Mouse (Mus musculus) ovary, postnatal 14 days (tissue): Measurements from ENCODE around the gene Mcts2.
A peak's percentile ranks its signal among the peaks of the same experiment; 100 is the strongest.
"Not testable (repeated sequence)": the region's sequence is repeated elsewhere in the genome, so short reads cannot be mapped to it uniquely, and the experiment has no call there.

ENCODE experiments used
- DNase-seq: peaks from one replicate; pipeline ENCODE4 v3.0.0; 2022; ENCODE audit warnings: low spot score

Gene Mcts2

GRCm38 (mm10) chr2:152686806-152687267 is at the start of gene Mcts2:
TSS of gene Mcts2 (plus strand) at chr2:152687035.
- DNase-seq = peak; percentile 83

DNA sequence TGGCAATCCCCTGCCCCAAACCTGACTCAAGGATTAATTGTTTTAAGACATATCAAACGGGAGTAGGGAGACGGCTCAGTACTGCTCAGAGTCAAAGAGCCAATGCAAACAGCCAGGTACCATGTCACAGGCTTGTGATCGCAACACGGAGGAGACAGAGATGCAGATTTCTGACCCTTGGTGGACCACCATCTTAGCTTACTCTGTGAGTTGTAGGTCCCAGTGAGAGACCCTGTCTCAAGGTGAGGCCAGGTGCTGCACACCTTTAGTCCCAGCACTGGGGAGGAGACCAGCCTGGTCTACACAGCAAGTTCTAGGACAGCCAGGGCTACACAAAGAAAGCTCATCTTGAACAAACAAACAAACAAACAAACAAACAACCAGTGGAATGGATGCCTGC is 49.5 kb upstream of the Mcts2 start:
- DNase-seq = no peak

GRCm38 (mm10) chr2:152638865-152639264 is 48.0 kb upstream of the Mcts2 start:
- no peak for DNase-seq

GRCm38 (mm10) chr2:152639406-152640113 is 47.3 kb upstream of the Mcts2 start:
- DNase-seq = no peak

- no peak for DNase-seq
These were observed 33.8 kb upstream of the Mcts2 start for GRCm38 (mm10) chr2:152652901-152653620.

GRCm38 (mm10) chr2:152653874-152654715 is 32.7 kb upstream of the Mcts2 start:
- DNase-seq = no peak

- DNase-seq = no peak
These were observed 29.4 kb upstream of the Mcts2 start for GRCm38 (mm10) chr2:152657398-152657797.

GRCm38 (mm10) chr2:152661163-152661562 is 25.7 kb upstream of the Mcts2 start:
- DNase-seq = no peak

GRCm38 (mm10) chr2:152666191-152666590 is 20.6 kb upstream of the Mcts2 start:
- not testable (repeated sequence) for DNase-seq

DNA sequence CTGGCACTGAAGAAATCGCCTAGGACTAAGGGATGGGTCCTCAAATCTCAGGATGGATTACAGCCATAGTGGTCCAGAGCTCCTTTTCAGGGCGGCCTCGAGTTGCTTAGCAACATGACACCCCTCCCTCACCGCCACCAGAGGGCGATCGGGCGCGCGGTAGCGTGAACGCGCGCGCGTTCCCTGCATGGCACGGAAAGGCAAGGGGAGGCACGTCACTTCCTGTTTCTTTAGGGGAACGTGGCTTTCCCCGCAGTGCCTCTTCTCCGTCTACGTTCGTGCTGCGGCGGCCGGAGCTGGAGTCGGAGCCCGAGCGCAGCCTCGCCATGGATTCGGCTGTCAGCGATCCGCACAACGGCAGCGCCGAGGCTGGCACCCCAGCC is 17.6 kb upstream of the Mcts2 start, which contains the start of gene H13:
Gene H13, plus strand, starts transcription at position 206 of the 383 bp plus-strand sequence.
- peak; percentile 87 for DNase-seq

GRCm38 (mm10) chr2:152669639-152670484 is 17.0 kb upstream of the Mcts2 start:
- DNase-seq = no peak

DNA sequence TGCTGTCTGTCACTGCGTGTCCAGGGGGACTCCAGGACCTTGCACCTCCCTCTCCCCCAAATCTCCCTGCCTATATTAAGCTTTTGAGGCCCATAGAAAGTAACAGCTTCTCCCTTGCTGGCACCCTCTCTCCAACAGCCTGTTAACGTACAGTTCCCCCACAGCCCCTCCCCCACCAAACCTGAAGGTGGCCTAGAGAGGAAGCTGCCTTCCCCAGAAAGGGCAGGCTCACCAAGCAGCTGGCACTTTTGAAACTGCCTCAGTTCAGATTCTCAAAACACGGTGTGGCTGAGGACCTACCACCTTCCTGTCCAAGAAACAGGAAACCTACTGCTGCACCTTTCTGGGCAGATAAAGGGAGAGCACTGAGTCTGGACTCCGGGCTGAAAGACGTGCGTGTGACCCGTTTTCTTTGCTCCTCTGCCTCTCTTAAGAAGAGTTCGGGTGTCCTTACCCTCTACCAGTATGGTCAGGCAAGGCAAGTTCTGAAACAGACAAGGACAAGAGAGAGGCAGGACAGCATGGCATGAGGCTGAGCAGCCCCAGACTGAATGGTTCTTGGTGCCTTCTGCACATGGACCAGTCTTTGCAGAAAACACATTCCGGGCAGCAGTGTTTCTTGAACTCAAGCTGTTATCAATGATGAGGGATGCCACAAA is 15.7 kb upstream of the Mcts2 start:
- no peak for DNase-seq

DNA sequence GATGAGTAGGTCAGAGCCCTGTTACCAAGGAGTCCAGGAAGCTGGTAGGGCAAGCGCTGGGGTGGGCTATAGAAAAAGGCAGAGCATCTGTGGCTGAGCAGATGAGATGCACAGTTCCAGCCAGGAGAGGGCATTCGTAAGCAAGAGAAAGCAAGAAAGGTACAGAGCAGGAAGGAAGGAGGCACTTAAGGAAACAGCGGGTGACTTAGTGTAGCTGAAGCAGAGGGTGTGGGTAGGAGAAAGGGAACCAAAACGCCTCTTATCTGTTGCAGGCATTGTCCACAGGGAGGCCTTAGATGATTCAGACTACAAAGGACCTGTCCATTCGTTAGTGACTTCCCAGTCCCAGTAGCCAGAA is 15.2 kb upstream of the Mcts2 start:
- no peak for DNase-seq

GRCm38 (mm10) chr2:152672166-152672565 is 14.7 kb upstream of the Mcts2 start:
- no peak for DNase-seq

DNA sequence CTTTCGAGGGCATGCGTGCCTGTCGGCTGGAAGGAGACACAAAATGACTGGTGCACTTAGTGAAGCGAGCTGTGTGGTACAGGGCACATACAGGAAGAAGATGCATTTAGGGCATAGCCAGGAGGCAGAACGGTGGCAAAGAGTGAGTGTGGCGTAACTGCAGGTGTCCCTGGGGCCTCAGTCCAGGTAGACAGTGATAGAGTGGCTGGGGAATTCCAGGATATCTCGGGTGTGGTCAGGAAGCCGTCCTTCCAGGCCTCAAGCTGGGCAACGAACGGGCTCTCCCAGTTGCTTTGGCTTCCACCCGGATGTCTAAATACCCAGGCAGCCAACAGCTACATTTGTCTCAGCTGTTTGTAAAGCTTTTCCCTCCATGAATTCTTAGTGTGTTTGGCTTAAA is 12.7 kb upstream of the Mcts2 start:
- DNase-seq = no peak

GRCm38 (mm10) chr2:152675252-152675791 is 11.5 kb upstream of the Mcts2 start:
- no peak for DNase-seq

DNA sequence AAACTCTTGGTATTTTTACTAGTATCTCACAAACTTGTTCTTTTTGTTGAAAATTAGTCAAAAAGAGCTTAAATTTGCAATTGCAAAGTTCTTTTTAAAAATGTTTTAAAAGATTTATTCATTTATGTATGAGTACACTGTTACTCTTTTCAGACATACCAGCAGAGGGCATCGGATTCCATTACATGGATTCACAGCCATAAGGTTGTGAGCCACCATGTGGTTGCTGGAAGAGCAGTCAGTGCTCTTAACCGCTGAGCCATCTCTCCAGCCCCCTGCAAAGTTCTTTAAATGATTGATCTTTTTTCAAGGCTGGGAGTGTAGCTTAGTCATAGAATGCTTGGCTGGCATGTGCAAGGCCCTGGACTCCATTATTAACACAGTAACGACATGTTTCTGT is 8.5 kb upstream of the Mcts2 start:
- no peak for DNase-seq

- no peak for DNase-seq
These were observed 7.9 kb upstream of the Mcts2 start for GRCm38 (mm10) chr2:152678925-152679324.

- no peak for DNase-seq
These were observed 7.0 kb upstream of the Mcts2 start for GRCm38 (mm10) chr2:152679701-152680355.

DNA sequence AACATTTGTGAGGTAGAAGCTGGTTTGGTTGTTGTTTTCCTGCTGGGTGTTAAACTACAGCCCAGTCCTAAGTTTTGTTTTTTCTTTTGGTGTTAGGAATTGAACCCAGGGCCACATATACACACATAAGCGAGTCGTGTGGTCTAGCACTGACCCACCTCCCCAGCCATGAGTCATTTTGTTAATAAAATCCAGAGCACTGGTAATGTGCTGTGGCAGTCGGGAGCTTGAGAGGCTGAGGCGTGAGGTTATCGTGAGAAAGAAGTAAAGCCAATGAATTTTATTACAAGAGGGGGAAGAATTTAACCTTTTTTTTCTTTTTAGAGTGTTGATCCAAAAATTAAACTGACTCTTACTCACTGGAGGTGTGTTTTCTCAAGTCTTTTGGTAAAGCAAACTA is 3.7 kb upstream of the Mcts2 start:
- no peak for DNase-seq
